Mouse (Mus musculus) embryonic fibroblast, embryonic 13.5 days (primary cell): ENCODE data around the gene Snrnp35.

ENCODE experiments used
- CTCF ChIP-seq: IDR thresholded peaks from 2 replicates; pipeline ENCODE4 v1.5.1; 2011; ENCODE audit warnings: mild to moderate bottlenecking, control low read depth, low read length, moderate library complexity, borderline replicate concordance; ENCODE audit not compliant: insufficient read depth
- POLR2A ChIP-seq: IDR thresholded peaks from 2 replicates; pipeline ENCODE4 v1.6.1; 2011; ENCODE audit warnings: low read depth, mild to moderate bottlenecking, control low read depth, low read length, moderate library complexity

DNA sequence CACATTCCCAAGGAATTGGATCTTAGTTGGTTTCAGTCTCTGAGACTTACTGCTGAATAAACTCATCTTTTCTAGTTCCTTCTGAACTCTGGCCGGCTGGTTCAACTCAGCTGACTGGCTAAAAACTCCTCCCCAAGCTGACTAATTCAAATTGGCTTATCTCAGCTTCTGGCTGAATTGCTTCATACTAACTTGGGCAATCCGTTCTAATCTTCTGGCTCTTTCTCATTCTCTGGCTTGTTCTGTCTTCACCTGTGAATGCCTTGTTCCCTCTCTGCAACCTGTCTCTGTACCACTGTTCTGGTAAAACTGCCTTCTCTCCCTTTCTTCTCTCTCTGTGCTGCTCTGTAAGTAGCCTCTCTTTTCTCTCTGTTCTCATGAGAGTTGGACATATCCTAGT is 40.3 kb upstream of the Snrnp35 start:
- TF ChIP-seq POLR2A (no peak), CTCF (no peak)
